Mouse (Mus musculus) brain, embryonic 14.5 days (tissue): ENCODE measurements around the gene Pim3.

Experiments
- CTCF ChIP-seq: fragments of 200-500 bp; IDR thresholded peaks from 2 replicates; pipeline ENCODE4 v1.5.1; 2012; ENCODE audit warnings: inconsistent platforms, mild to moderate bottlenecking, moderate library complexity, borderline replicate concordance; ENCODE audit not compliant: insufficient read depth, insufficient read length; ENCODE audit errors: extremely low read depth
- POLR2A ChIP-seq: fragments of 200-500 bp; IDR thresholded peaks from 2 replicates; pipeline ENCODE4 v1.6.1; 2012; ENCODE audit warnings: mild to moderate bottlenecking, inconsistent platforms, borderline replicate concordance; ENCODE audit not compliant: poor library complexity, insufficient read depth, insufficient read length, severe bottlenecking; ENCODE audit errors: extremely low read depth

- TF ChIP-seq POLR2A, result no peak
- no peak for TF ChIP-seq CTCF
Measured at GRCm38 (mm10) chr15:88850146-88850826, 11.7 kb upstream of the Pim3 start.
